Mouse (Mus musculus) CD8-positive naive resting alpha-beta T cell, adult 2 months (primary cell): ENCODE results near the gene Pum2.

ENCODE experiments used
- DNase-seq, 2 experiments: peaks; one replicate each; pipeline ENCODE4 v3.0.0; 2022; ENCODE audit warnings: low read depth in 2 of 2, low spot score in 2 of 2

Pum2 gene

GRCm38 (mm10) chr12:8759115-8759514 lies 85.2 kb downstream of the Pum2 start:
- no peak for DNase-seq

GRCm38 (mm10) chr12:8759779-8760178 lies 85.8 kb downstream of the Pum2 start:
- DNase-seq = no peak

GRCm38 (mm10) chr12:8760561-8760960 lies 86.6 kb downstream of the Pum2 start:
- no peak for DNase-seq

GRCm38 (mm10) chr12:8761058-8761457 lies 87.1 kb downstream of the Pum2 start:
- no peak for DNase-seq

GRCm38 (mm10) chr12:8762667-8763066 lies 88.7 kb downstream of the Pum2 start:
- DNase-seq = no peak

GRCm38 (mm10) chr12:8764221-8764930 lies 90.4 kb downstream of the Pum2 start:
- DNase-seq = no peak

GRCm38 (mm10) chr12:8770946-8771843 lies 97.3 kb downstream of the Pum2 start, which contains the start of gene Sdc1:
TSS of gene Sdc1 (plus strand) at chr12:8771323.
- peak; percentile 13 to 15 for DNase-seq

- DNase-seq = no peak
These were observed 98.0 kb downstream of the Pum2 start for GRCm38 (mm10) chr12:8771844-8772380.

GRCm38 (mm10) chr12:8772451-8773143 lies 98.7 kb downstream of the Pum2 start:
- no peak for DNase-seq

GRCm38 (mm10) chr12:8773336-8773735 lies 99.4 kb downstream of the Pum2 start:
- no peak for DNase-seq

- no peak for DNase-seq
These were observed 100.2 kb downstream of the Pum2 start for GRCm38 (mm10) chr12:8774183-8774582.

- no peak for DNase-seq
These were observed 102.3 kb downstream of the Pum2 start for GRCm38 (mm10) chr12:8776206-8776605.

GRCm38 (mm10) chr12:8776741-8777140 lies 102.8 kb downstream of the Pum2 start:
- DNase-seq = no peak

- no peak for DNase-seq
These were observed 104.2 kb downstream of the Pum2 start for GRCm38 (mm10) chr12:8778106-8778505.

GRCm38 (mm10) chr12:8779851-8780250 lies 105.9 kb downstream of the Pum2 start:
- DNase-seq = no peak

GRCm38 (mm10) chr12:8781121-8781520 lies 107.2 kb downstream of the Pum2 start:
- DNase-seq = no peak

- DNase-seq = no peak
These were observed 107.9 kb downstream of the Pum2 start for GRCm38 (mm10) chr12:8781681-8782378.

- no peak for DNase-seq
These were observed 108.6 kb downstream of the Pum2 start for GRCm38 (mm10) chr12:8782565-8782964.

- DNase-seq = no peak
These were observed 110.3 kb downstream of the Pum2 start for GRCm38 (mm10) chr12:8784189-8784588.

- no peak for DNase-seq
These were observed 112.5 kb downstream of the Pum2 start for GRCm38 (mm10) chr12:8786476-8786875.
